Mouse (Mus musculus) v-Abl transformed pro-B cells (cell line): ENCODE measurements around the gene Tmprss11e.

Experiments
- in situ Hi-C, 2 experiments: fragments of 400-800 bp; cut with MboI; formaldehyde crosslinking; loops; one replicate each; pipeline ENCODE4 v1.15.1; 2025; ENCODE audit not compliant: unreplicated experiment in 2 of 2

Tmprss11e gene

DNA sequence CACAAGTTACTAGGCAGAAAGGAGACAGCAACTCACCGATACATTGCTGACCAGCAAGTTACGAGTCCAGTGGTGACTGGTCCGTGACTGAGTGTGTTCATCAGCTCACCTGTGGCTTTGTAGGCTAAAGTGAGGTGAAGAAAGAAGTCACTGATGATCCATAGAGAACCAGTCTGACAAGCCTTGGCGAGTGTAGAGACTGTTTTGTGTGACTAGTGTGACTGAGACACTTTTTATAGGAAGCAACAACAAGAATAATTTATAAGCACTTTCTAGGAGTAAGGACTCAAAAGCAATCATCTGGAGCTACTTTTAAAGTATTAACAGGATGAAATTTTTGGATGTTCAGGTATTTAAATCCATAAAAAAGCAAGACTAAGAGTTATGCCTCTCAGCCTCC lies at the start of gene Tmprss11e:
TSS of gene Tmprss11e (minus strand) at position 101 of the 400 bp plus-strand sequence.
- in situ Hi-C loops, result no loop called here

DNA sequence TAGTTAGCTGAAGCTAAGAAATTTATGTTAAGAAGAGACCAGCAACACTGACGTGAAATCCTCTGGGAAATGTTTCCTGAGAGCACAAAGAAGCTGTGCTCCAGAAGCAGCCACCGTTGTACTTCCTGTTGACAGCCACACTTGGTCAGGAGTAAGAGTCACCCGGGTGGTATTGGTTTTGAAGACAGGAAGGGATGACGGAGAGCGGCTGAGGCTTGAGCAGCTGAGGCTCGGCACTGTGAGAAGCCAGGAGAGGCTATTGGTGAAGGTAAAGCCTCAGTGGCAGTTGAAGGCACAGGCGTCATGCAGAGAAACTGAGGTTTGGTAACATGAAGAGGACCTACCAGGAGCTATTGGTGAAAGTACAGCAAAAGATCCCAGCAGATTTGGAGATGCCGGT lies 47.2 kb upstream of the Tmprss11e start:
- in situ Hi-C loops, result no loop called here

DNA sequence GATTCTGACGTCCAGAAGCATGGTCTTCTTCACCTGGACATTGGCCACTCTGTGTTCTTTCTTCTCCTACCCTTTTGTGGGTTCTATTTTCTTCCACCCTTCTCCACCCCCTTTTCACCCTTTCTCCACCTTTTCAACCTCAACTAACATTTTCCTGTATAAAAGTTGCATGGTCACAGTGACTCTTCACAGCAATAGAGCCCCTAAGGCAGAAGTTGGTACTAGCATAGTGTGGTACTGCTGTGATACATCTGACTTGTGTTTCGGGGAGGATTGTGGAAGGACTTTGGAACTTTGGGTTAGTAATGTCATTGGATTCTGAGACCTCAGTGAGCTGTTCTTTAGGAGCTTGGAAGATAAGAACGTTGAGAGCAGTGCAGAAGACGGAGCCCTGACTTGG lies 46.6 kb upstream of the Tmprss11e start:
- in situ Hi-C loops, result no loop called here

DNA sequence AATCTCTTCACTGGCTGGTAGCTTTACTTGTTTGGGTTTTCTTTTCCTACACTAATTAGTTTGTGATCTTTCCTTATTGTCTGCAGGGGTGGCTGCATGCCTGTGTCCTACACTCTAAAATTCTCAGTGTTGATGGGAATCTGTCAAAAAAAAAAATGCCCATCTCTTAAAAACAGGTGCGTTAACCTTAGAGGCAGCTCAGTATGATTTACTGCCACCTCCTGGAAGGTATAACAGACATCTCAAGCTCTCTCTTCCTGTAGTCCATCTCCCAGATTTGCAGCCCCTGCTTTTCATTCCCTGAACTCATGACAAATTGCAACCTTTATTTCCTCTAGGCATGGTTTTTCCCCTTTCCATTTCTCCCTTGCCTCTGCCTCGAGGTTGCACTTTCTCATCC lies 44.3 kb upstream of the Tmprss11e start:
- in situ Hi-C loops, result no loop called here

DNA sequence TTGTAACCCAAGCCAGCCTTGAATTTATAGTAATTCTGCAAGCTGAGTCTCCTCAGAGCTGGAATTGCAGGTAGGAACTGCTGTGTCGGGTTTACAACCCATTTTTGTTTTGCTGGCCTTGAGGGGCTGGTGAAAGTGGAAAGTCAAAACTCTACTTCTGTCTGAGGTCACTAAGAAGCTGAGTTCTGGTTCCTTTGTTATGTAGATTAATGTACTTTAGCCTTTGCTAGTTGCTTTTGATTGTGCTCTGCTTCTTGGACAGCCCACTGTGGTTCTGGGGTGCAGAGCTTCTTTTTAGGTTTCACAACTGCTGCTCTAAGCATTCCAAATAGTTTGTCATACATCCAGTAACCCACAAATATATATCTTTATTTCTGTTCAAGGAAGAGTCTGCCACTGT lies 41.2 kb upstream of the Tmprss11e start:
- in situ Hi-C loops, result no loop called here

DNA sequence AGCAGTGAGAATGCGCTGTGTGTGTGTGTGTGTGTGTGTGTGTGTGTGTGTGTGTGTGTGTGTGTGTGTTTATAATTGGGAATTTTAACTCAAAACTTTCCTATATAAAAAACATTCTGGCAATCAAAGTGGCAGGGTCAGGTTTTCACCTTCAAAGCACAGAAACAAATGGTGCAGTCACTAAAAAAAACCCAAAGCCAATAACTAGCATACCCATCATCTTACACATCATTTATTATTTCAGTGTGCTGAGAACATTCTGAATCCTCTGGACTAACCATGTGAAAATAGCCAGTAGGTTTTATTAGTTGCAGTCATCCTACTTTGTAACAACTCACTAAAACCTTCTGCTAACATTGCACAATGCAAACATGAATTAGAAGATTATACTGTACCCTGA lies 38.6 kb upstream of the Tmprss11e start:
- in situ Hi-C loops, result no loop called here

DNA sequence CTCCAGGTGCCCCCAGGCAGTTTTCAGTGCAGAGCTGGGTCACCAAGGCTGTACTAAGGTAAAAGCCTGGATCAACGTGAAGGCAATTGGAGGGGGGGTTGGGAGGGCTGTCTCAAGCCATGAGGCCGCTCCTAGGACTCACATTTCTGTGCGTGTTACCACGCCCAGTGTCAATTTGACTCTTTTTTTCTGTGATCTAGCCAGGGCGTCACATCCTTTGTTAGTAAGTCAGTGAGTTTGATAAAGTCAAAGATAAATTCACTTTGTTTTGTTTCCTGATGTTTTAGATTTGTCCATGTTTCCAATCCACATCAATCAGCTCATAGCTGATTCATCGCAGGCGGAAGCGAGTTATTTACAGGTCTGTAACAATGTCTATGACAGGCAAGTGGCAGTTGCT lies 37.4 kb upstream of the Tmprss11e start:
- in situ Hi-C loops, result no loop called here

DNA sequence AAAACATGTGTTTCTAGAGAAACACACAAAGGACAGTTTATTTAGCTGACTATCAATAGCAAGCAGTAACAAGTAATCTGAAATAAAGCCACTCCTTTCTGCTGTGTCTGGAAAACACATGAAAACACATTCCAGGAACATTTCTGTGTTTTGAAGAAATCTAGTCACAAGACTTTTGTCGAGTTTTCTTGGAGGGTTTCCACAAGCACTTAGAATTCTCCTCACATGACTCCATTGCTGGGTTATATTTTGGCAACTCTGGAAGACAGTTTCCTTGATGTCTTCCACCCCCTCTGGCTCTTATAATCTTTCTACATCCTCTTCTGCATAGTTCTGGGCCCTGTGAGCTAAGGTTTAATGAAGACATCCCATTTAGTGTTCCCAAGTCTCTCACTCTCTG lies 32.9 kb upstream of the Tmprss11e start:
- in situ Hi-C loops, result no loop called here

DNA sequence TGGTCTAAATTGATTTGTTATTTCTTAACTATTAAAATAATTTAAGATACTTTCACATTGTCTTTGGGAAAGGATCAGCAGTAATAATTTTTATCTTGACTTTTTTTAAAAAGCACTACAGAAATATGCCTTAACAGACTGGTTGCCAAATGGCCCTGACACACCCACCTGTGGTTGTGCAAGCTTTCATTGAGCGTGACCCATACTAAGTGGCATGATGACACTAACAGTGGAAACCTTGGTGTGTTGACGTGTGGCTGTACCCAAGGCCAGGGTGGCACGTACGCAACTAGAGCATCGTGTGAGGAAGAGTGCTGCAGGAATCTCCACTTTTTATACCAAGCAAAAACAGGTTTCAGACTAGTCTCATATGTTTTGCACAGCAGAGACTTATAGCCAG lies 31.3 kb upstream of the Tmprss11e start:
- in situ Hi-C loops, result no loop called here

DNA sequence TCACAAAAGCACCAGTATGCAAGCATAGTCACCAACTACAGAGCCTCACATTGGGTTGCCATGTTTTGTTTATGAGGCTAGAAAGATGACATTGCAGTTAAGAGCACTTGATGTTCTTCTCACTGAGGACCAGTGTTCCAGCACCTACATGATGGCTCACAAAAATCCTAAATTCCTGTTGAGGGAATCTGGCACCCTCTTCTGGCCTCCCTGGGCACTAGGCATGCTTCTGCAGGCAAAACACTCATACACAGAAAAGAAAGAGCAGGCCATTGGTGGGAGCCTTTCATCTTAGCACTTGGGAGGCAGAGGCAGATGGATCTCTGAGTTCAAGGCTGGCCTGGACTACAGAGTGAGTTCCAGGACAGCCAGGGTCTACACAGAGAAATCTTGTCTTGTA lies 25.4 kb upstream of the Tmprss11e start:
- in situ Hi-C loops, result no loop called here

DNA sequence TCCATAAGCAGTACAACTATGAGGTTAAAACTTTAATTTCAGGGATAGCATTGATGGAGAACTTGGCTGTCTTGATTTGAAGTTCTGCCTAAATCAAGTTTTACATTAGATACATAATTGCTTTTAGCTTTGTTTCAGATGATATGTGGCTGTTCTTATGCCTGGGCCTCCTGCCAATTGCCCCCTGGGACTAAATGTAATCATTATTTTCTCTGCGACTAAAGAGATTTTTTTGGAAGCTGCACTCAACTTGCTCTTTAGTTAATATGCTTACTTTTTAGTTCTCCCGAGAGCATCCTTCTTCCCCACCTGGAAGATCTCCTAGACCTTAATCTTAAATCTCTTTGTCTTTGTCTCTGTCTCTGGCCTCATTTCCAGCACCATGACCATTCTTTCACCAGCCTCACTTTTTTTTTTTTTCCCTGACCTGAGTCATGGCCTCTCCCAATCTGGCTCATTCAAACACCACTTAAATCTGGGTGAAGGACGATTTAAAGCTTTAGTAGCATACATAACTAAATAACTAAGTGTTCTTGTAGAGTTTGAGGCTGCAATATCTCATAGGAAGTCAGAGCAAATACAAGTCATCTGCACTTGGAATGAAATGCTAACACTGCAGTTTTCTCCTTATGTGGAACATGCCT lies 23.5 kb upstream of the Tmprss11e start:
- in situ Hi-C loops, result no loop called here

DNA sequence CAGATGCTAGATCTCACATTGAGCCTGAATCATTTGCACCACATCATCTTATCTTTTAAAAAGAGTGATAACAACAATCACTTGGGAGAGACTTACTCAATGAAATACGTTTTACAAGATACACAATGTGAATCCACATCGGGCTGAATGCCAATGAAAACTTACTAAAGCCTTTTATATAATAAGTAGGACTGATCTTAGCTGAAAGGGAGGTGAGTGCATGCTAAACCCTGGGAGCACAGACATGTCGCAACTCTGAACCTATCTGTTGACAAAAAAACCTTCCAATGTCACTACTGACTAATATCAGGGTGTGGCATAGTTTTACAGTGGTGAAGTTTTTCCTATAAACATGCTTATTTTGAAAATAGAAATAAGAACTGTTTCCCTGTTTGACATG lies 2.8 kb downstream of the Tmprss11e start:
- in situ Hi-C loops, result no loop called here

DNA sequence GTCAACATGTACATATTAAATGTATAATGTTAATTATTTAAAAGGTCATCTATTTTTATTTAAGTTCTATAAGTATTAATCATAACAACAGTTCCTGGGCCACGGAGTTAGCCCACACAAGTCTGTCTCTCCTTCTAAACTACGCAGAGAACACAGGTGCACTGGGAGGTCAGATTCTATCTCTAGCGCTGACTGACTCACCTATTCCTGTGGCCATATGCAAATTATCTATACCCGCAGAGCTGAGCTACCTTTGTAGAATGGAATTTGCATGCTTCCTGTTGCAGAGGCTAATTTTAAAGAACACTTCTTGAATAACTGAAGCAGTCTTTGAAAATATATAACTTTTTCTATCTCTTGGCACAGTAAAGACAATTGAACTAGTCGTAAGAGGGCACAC lies 4.5 kb downstream of the Tmprss11e start:
- in situ Hi-C loops, result no loop called here

DNA sequence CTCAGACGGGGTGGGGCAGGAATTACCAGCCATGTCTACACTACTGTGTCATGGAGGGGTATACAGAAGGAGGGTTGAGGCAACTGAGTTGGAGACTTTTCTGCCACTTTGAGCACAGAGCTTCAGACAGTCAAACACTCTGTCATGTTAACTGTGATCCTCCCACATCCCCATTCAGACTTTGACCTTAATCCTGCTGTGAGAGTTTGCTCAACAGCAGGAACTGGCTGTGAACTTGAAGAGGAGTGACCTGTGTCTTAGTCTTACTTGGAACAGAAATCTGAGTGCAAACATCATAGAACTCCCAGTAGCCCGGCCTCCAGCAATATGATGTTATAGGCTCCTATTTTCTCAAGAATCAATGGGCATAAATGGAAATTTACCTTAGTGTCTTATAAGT lies 9.8 kb downstream of the Tmprss11e start:
- in situ Hi-C loops, result no loop called here

DNA sequence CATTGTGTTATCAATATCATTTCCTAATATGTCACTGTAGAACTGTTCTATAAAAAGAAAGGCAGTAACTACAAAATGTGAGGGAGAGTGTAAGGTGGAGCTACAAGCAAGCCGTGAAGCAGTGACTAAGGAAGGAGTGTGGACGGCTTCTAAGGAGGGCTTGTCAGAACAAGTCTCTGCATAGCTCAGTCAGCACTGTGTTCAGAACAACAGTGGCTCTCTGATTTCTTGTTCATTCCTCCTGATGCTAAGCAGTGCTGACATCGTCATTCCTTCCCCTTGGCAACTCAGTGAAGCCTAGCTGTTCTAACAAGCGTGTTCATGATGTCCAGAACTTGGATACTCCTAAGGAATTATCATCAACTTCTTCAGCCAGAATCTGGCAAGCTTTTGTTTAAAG lies 15.0 kb downstream of the Tmprss11e start:
- in situ Hi-C loops, result no loop called here

DNA sequence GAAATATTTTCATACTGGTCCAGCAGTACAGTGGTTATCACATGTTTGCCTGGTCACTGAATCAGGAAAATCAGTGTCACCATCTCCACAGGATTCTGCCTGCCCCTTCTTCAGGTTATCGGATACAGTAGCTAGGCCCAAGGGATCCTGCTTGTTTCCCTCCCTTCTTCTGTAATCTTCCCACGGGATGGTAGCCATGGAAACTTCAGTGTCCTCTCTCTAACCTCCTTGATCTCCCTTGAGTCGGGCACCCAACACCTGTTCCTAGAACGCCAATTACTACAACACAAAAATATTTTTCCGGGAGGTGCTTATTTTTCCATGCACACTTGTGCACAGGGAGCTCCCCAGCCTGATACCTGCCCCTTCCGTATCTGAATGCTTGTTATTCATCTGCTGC lies 17.0 kb downstream of the Tmprss11e start:
- in situ Hi-C loops, result no loop called here

DNA sequence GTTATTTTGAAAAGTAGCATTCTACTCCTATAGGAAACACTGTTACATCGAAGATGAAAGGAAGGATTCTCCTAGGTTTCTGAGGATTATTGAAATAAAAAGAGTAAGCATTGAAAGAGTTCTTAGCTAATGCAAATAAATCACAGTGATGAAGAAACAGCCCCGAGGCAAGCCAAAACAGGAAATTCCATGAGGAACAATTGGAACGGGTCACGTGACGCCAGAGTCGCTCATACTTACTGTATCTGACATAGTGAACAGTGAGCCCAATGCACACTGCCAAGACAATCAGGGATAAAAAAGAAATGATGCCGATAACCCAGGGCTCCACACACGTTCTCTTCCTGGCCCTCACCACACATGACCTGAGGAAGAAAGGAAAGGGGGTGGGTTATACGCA lies 18.6 kb downstream of the Tmprss11e start:
- in situ Hi-C loops, result no loop called here

DNA sequence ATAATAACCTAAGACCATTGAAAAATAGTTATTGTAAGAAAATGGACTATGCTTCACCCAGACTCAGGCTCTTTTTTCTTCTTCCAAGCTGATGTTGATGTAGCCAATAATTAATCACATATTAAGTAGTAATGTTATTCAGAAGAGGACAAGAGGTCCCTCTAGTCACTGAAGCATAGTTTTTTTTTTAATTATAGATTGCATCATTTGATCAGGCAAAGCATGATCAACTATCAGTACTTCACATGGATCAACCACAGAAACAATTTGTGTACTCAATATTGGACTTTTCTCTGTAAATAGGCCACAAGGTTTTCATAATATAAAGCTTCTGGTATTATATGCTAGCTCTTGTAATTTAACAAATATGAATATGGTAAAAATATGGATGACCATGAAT lies 20.6 kb downstream of the Tmprss11e start:
- in situ Hi-C loops, result no loop called here

DNA sequence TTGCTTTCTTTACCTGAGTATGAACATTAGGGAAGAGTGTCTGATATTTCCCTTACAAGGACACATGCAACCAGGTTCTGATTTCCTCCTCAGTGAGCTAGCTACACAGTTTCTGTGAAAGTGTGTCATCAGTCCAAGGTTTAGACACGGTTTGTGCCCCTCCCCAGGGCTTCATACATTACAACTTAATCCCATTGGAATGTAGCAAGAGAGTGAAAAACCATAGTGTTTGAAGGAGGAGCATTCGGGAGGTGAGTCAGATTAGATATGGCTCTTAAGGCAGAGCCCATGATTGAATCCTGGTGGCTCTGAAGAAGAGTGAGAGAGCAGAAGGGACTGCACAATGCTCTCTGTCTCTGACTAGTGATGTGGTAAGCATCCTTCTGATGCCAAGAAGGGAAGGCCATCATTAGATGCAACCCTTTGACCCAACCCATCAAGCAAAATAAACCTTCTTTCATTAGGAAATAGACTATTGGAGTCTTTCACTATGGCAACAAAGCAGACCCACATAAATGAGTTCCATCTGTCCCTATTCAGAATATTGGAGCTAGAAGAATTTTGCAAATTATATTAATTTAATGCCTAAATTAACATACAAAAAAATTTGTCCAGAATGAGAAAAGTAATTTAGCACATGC lies 22.7 kb downstream of the Tmprss11e start:
- in situ Hi-C loops, result no loop called here

DNA sequence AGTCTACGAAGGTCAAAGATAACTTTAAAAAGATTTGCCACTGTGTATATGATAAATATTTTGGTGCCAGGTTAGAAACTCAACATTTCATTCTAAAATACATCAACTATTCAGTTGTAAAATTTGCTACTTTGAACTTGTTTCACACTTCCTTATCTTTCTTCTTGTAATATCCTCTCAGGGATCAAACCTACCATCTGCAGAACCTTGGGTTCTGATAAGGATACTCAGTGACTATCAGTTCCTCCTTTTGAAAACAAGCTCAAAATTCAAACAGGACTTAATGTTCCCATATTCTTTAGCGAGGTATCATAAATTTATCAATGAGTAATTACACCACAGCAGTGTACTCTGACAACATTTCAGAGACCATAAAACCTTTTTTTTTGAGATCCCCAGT lies 30.6 kb downstream of the Tmprss11e start:
- in situ Hi-C loops, result no loop called here

DNA sequence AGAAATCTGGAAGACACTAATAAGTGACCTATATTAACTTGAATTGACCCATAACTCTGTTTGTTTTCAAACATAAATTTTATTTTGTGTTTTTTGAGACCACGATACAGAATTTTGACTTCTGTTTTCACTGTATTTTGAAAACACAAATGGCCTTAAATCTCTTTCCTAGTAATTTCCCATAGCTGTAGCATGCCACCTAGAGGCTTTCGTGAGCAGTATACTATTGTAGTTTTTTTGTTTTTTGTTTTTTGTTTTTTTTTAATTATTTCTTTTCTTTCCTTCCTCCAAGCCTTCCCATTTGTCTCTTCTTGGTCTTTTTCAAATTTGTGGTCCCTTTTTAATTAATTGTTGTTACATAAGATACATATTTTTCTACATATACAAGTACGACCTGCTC lies 40.7 kb downstream of the Tmprss11e start:
- in situ Hi-C loops, result no loop called here

DNA sequence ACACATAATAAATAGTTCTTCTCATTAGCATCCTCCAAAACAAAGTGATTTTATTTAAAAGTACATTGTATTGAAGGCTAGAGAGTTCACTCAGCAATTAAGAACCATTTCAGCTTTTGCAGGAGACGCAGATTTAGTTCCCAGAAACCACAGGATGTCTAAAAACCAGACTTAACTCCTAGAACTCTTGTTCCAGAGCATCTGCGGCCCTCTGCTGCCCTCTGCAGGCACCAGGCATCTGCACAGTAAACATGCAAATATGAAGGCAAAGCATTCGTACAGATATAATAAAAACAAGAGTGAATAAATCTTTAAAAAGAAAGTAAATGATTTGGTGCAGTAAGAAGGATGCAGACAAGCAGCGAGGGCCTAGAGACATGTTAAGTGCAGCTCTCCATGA lies 60.9 kb downstream of the Tmprss11e start:
- in situ Hi-C loops, result no loop called here

DNA sequence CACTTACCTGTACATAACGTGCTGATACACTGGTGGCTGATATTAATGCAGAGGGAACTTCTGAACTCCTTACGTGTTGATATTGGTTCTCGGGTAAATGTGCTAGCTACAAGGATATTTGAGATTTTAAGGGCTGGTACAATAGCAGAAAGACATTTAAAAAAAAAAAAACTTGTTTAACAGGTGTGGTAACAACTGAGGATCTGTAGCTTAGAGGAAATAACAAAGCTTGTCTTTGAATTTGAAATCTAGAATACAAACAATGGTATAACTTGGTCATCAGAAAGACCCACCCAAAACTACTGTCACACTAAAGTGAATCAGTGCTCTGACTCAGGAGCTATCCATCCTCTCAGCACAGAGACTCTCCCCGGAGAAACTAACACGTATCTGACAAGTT lies 69.4 kb downstream of the Tmprss11e start, which contains the start of gene Tmprss11b:
TSS of gene Tmprss11b (minus strand) at position 101 of the 400 bp plus-strand sequence.
- in situ Hi-C loops, result no loop called here
